Mouse (Mus musculus) layer of hippocampus, postnatal 14 days (tissue): ENCODE measurements around the gene Lmo1. TPM values are rescaled to one million over a fixed set of nuclear protein-coding genes. Genes with fewer than 3 reads are reported as not detected.
A peak's percentile ranks its signal among the peaks of the same experiment; 100 is the strongest.

Experiments
- DNase-seq, 2 experiments: peaks; one replicate each; pipeline ENCODE4 v3.0.0; 2021 to 2022; ENCODE audit warnings: low spot score in 2 of 2, mixed read lengths in 1 of 2
- total RNA-seq, 2 experiments: library from RNA; stranded (reverse); gene quantifications; 2 replicates each; pipeline ENCODE4 v1.2.3; 2021

The Lmo1 gene
- total RNA-seq, 2 experiments from 2014 or later: 53.8 to 60.2 TPM

GRCm38 (mm10) chr7:109175670-109176625 is 941 bp upstream of the Lmo1 start:
- DNase-seq: no peak

- DNase-seq: peak; percentile 41 to 58
These were observed 564 bp downstream of the Lmo1 start for GRCm38 (mm10) chr7:109174337-109174948.

DNA sequence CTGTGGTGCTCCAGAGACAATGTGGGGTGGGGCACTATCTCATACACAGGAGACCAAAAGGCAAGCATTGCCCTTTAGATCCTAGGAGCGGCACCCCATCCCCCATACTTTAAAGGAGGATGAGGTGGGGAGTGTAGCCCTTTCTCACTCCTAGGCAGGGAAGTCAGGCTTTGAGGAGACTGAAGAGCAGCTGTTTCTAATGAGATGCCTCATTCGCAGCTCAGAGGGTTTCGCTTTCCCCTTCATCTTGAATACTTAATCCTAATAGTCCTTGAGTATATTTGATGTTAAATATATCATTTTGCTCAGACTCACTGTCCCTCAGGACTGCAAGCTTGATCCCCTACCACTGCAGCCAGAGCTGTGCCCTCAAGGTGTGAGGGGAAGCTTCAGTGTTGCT is 3.1 kb downstream of the Lmo1 start:
- DNase-seq: no peak

GRCm38 (mm10) chr7:109170441-109170820 is 4.6 kb downstream of the Lmo1 start:
- peak; percentile 87 to 91 for DNase-seq

DNA sequence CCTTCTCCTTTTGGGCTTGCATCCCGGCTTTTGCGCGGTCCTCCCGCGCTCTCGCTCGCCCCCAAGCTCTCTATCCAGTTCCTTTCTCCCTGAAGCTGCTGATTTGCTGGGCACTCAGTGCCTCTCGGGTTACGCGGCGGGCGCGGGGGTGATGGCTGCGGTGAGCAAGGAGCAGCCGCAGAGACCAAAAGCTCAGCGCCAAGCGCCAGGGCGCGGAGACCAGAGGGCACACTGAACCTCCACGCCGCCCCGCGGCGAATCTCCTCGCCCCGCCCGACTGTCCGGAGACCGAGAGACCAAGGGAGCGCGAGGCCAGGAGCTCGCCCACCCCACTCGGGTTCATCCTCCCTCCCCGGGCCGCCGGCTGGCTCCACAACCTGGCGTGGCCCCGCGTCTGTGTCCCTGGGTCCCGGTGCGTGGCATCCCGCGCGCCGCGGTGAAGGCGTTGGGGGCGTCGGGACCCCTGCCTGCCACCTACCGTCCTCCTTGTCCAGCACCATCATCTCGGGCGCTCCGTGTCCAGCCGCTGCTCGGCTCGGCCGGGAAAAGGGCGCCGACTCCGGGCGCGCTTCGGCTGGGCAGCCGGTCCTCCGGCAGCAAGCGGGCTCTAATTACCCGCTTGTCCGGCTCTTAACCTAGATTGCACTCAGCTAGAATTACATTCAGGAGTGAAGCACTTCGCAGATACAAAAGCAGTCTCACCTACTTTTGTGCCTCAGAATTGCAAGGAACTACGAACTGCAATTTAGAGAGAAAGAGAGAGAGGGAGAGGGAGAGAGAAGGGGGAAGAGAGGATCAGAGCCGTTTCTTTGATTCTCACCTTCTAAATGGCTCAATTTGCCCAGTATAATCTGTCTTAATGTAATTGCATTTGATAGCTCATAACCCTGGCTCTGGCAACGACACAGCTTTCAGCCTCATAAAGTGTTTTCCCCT is 5.2 kb downstream of the Lmo1 start:
- no peak for DNase-seq

- no peak for DNase-seq
These were observed 6.3 kb downstream of the Lmo1 start for GRCm38 (mm10) chr7:109168716-109169115.

- no peak for DNase-seq
These were observed 8.9 kb downstream of the Lmo1 start for GRCm38 (mm10) chr7:109165931-109166585.

DNA sequence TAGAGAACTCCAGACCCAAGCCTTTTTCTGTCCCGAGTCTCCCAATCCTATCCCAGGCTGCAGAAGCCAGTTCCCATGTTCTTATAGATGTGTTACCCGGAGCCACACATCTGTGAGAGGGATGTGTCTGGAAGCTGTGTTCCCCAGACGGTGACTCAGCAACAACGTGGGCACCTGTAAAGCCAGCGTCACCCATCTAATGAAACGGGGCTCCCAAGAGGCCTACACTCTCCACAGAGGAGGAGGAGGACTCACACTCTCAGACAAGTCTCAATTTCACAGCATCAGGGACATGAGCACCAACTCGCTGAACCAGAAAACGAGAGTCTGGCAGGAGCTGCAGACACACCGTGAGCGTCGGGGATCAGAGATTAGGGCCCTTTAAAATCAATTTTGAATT is 20.7 kb downstream of the Lmo1 start:
- no peak for DNase-seq

GRCm38 (mm10) chr7:109153538-109153937 is 21.5 kb downstream of the Lmo1 start:
- DNase-seq: no peak

DNA sequence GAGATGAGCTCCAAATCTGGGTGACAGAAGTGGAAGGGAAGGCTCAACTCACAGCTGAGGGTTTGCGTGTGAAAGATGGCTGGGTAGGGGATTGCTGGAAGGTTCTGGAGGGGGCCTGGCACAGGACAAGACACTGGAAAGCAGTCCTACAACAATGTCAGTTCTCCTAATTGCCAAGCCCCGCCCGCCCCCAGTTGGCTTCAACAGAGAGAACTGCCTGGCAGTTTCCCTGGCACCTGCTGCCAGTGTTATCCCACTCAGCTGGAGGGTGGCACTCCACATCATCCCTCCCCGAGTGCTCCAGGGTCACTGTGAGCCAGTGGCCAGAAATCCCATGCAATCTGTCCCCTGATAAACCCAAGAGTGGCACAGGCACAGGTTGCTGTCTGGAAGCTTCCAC is 23.9 kb downstream of the Lmo1 start:
- peak; percentile 37 to 54 for DNase-seq

DNA sequence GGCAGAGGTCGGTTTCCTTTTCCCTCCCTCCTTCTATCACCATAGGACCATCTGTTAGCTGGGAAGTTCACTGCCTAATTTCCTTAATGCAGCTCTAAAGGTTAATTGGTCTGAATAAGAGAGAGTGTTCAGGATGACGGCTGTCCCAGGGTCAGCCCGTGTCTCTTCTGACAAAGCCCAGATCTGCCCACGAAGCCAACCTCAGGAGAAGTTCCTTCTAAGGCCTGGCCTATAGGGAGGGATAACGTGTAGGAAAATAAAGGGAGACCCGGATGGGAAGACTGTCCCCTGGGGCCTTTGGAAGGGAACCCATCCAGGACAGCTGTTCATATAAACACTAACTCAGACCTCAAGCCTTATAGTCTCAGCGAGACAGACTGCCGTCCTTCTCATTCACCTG is 29.8 kb downstream of the Lmo1 start:
- DNase-seq: no peak

GRCm38 (mm10) chr7:109144705-109145104 is 30.3 kb downstream of the Lmo1 start:
- no peak for DNase-seq

DNA sequence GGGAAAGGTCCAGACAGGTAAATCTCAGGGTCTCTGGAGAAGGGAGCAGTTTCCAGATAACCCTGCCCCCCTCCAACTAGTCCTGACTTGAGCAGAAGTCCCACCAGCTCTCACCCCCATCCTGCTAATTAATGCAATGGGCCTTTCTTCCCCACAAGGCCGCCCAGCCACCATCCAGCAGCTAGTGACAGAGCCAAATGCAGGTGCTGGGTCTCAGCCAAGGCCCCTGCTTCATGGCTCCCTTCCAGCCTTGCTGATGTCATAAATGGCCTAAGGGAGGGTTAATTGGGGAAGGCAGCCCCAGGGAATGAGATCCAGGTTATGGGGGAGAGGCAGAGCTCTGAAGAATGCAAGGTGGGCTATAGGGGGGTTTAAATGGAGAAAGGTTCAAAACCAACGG is 32.4 kb downstream of the Lmo1 start:
- no peak for DNase-seq

- no peak for DNase-seq
These were observed 33.3 kb downstream of the Lmo1 start for GRCm38 (mm10) chr7:109141753-109142152.

- no peak for DNase-seq
These were observed 34.0 kb downstream of the Lmo1 start for GRCm38 (mm10) chr7:109141054-109141453.

GRCm38 (mm10) chr7:109139405-109139804 is 35.6 kb downstream of the Lmo1 start:
- DNase-seq: peak; percentile 85 to 93

DNA sequence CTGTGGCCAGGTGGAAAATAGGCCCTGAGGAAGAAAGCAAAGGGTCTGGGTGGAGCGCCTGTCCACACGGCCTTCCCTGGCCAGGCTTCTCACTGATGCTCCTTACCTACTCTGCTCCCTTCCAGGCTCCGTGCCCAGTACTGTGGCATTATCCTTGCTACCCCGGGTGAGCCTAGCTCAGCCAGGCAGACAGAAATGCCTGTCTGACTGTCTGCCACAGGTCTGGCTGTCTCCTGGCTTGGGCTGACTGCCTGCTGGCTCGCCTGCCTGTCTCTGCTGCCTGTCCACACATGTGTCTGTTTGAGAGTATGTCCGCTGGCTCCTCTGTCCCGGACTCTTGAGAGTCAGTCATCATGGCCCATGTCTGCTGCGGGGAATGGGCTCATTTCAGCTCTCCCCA is 37.6 kb downstream of the Lmo1 start:
- no peak for DNase-seq

- DNase-seq: no peak
These were observed 43.4 kb downstream of the Lmo1 start for GRCm38 (mm10) chr7:109131565-109131964.

DNA sequence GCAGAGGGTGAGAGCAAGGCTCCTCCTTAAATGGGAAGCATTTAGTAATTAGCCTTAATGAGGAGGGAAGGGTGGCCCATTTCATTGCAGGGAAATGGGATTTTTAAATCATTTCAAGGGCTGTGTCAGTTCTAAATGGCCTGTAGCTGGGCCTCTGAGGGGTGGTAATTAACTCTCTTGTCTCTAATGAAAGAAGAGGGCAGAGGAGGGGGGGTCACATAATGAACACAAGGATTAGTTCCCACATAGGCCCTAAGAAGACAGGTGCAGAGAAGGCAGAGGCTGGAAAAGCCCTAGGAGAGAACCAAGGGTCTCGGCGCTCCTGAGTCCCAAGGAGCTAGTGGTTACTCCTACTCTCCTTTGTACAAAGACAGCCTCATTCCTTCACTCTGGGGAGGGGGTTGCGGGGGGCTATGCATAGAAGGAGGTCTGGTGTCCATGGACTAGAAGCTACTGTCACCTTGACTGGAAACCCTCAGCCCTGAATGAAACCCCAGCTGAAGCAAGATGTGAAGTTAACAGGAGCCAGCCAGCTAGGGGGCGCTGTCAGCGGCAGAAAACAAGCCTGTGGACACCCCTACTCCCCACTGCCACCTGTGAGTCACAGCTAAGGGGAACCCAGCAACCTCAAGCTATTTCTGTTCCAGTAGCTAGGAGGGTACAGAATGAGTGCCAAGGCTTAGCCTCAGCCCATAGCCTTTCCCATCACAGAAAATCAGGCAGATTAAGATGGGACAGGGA is 44.9 kb downstream of the Lmo1 start:
- DNase-seq: no peak

DNA sequence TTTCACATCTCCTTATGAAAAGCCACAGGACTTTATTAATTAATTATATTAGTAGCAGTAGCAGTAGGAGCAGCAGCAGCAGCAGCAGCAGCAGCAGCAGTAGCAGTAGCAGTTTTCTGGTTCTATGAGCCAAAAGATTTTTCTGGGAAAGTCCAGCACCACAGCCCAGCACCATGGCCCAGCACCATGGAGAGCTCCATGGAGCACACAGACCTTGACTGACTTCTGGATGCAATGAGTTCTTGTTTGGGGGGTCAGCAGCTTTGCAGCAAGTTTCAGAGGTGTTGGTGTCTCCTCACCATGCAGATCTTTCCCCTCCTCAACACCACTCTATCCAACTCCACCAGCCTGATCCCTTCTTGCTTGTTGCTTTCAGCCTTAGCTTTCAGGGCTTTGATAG is 45.6 kb downstream of the Lmo1 start:
- DNase-seq: no peak
